Mouse (Mus musculus) mammary gland, adult 2 months (tissue): ENCODE data around the gene Krtap4-6. TPM values are rescaled to one million over a fixed set of nuclear protein-coding genes. Genes with fewer than 3 reads are reported as not detected.

Experiments
- polyA plus RNA-seq: library from polyadenylated mRNA; depleted of rRNA; stranded (reverse); fragments of >200 nt; gene quantifications from 2 replicates; pipeline ENCODE4 v1.2.3, GENCODE M21; 2012; ENCODE audit warnings: low replicate concordance; rRNA removed

Gene Krtap4-6
- not detected in 2 replicates for polyA plus RNA-seq

GRCm38 (mm10) chr11:99665860-99666259 is at the start of gene Krtap4-6:
TSS of gene Krtap4-6 (minus strand) at chr11:99665960.

GRCm38 (mm10) chr11:99690463-99690862 is 24.7 kb upstream of the Krtap4-6 start, which contains the start of gene Gm14190:
TSS of gene Gm14190 (minus strand) at chr11:99690740.

GRCm38 (mm10) chr11:99658467-99659010 is 7.2 kb downstream of the Krtap4-6 start, which contains the start of gene Gm11563:
TSS of gene Gm11563 (minus strand) at chr11:99658960.

GRCm38 (mm10) chr11:99650136-99650535 is 15.6 kb downstream of the Krtap4-6 start, which contains the start of gene Gm11555:
TSS of gene Gm11555 (minus strand) at chr11:99650236.

GRCm38 (mm10) chr11:99643635-99644139 is 22.1 kb downstream of the Krtap4-6 start, which contains the start of gene Krtap4-7:
TSS of gene Krtap4-7 (minus strand) at chr11:99644089.

GRCm38 (mm10) chr11:99634653-99635134 is 31.1 kb downstream of the Krtap4-6 start, which contains the start of gene Krtap4-2:
TSS of gene Krtap4-2 (minus strand) at chr11:99635084.

GRCm38 (mm10) chr11:99628138-99628537 is 37.6 kb downstream of the Krtap4-6 start, which contains the start of gene Krtap4-1:
TSS of gene Krtap4-1 (minus strand) at chr11:99628238.

GRCm38 (mm10) chr11:99620335-99620734 is 45.4 kb downstream of the Krtap4-6 start, which contains the start of gene Gm11562:
TSS of gene Gm11562 (minus strand) at chr11:99620435.

Other genes starting within 250 kb of the Krtap4-6 start
- gene Krt12, start 243.7 kb downstream of the Krtap4-6 start, polyA plus RNA-seq, result not detected in 2 replicates
- 0.13 and 0.25 TPM in 2 replicates for gene Krt20, start 227.8 kb downstream of the Krtap4-6 start, polyA plus RNA-seq
- 2.8 and 3.9 TPM in 2 replicates for gene Krt23, start 172.8 kb downstream of the Krtap4-6 start, polyA plus RNA-seq
- not detected in 2 replicates for gene Krt39, start 144.6 kb downstream of the Krtap4-6 start, polyA plus RNA-seq
- not detected in 2 replicates for gene Krt40, start 122.8 kb downstream of the Krtap4-6 start, polyA plus RNA-seq
- not detected in 2 replicates for gene Krtap3-3, start 115.1 kb downstream of the Krtap4-6 start, polyA plus RNA-seq
- 0.43 and 2.2 TPM in 2 replicates for gene Krtap3-2, start 109.1 kb downstream of the Krtap4-6 start, polyA plus RNA-seq
- gene Gm11939, start 106.5 kb downstream of the Krtap4-6 start, polyA plus RNA-seq, result not detected in 2 replicates
- not detected in 2 replicates for gene Krtap3-1, start 99.3 kb downstream of the Krtap4-6 start, polyA plus RNA-seq
- gene Krtap1-5, start 84.9 kb downstream of the Krtap4-6 start, polyA plus RNA-seq, result not detected in 2 replicates
- gene Krtap1-4, start 82.3 kb downstream of the Krtap4-6 start, polyA plus RNA-seq, result not detected in 2 replicates
- not detected in 2 replicates for gene Krtap1-3, start 74.6 kb downstream of the Krtap4-6 start, polyA plus RNA-seq
- not detected in 2 replicates for gene Krtap9-3, start 67.9 kb downstream of the Krtap4-6 start, polyA plus RNA-seq
- gene Gm11938, start 62.7 kb downstream of the Krtap4-6 start, polyA plus RNA-seq, result not detected in 2 replicates
- not detected in 2 replicates for gene Gm11937, start 55.8 kb downstream of the Krtap4-6 start, polyA plus RNA-seq
- not detected in 2 replicates for gene Krtap2-4, start 51.1 kb downstream of the Krtap4-6 start, polyA plus RNA-seq
- not detected in 2 replicates for gene Gm11562, start 45.5 kb downstream of the Krtap4-6 start, polyA plus RNA-seq
- not detected in 2 replicates for gene Krtap4-1, start 37.7 kb downstream of the Krtap4-6 start, polyA plus RNA-seq
- gene Krtap4-2, start 30.9 kb downstream of the Krtap4-6 start, polyA plus RNA-seq, result not detected in 2 replicates
- not detected in 2 replicates for gene Krtap4-7, start 21.9 kb downstream of the Krtap4-6 start, polyA plus RNA-seq
- not detected in 2 replicates for gene Gm11555, start 15.7 kb downstream of the Krtap4-6 start, polyA plus RNA-seq
- gene Gm11563, start 7.0 kb downstream of the Krtap4-6 start, polyA plus RNA-seq, result not detected in 2 replicates
- not detected in 2 replicates for gene Gm14190, start 24.8 kb upstream of the Krtap4-6 start, polyA plus RNA-seq
- gene Gm14180, start 68.3 kb upstream of the Krtap4-6 start, polyA plus RNA-seq, result not detected in 2 replicates
- not detected in 2 replicates for gene Gm11595, start 107.0 kb upstream of the Krtap4-6 start, polyA plus RNA-seq
- gene Krtap4-8, start 114.7 kb upstream of the Krtap4-6 start, polyA plus RNA-seq, result not detected in 2 replicates
- not detected in 2 replicates for gene Krtap4-9, start 119.2 kb upstream of the Krtap4-6 start, polyA plus RNA-seq
- not detected in 2 replicates for gene Gm11596, start 127.5 kb upstream of the Krtap4-6 start, polyA plus RNA-seq
- gene Gm11569, start 133.0 kb upstream of the Krtap4-6 start, polyA plus RNA-seq, result not detected in 2 replicates
- not detected in 2 replicates for gene Gm11554, start 138.5 kb upstream of the Krtap4-6 start, polyA plus RNA-seq
- gene Krtap4-13, start 143.9 kb upstream of the Krtap4-6 start, polyA plus RNA-seq, result not detected in 2 replicates
- gene Gm11564, start 149.7 kb upstream of the Krtap4-6 start, polyA plus RNA-seq, result not detected in 2 replicates
- not detected in 2 replicates for gene 2300003K06Rik, start 172.1 kb upstream of the Krtap4-6 start, polyA plus RNA-seq
- not detected in 2 replicates for gene Krtap4-16, start 185.6 kb upstream of the Krtap4-6 start, polyA plus RNA-seq
- gene Gm11568, start 192.0 kb upstream of the Krtap4-6 start, polyA plus RNA-seq, result not detected in 2 replicates
- gene Gm11559, start 198.5 kb upstream of the Krtap4-6 start, polyA plus RNA-seq, result not detected in 2 replicates
- gene Krtap9-1, start 207.4 kb upstream of the Krtap4-6 start, polyA plus RNA-seq, result not detected in 2 replicates
- not detected in 2 replicates for gene Gm11567, start 213.2 kb upstream of the Krtap4-6 start, polyA plus RNA-seq
- not detected in 2 replicates for gene Krtap31-1, start 242.0 kb upstream of the Krtap4-6 start, polyA plus RNA-seq
- gene Gm11565, start 248.8 kb upstream of the Krtap4-6 start, polyA plus RNA-seq, result not detected in 2 replicates